Mouse (Mus musculus) heart, adult 9 months (tissue): Measurements from ENCODE around the gene Mfsd11.

Experiments used
- DNase-seq, 2 experiments: peaks; one replicate each; pipeline ENCODE4 v3.0.0; 2022; ENCODE audit warnings: low spot score in 2 of 2

Gene Mfsd11

DNA sequence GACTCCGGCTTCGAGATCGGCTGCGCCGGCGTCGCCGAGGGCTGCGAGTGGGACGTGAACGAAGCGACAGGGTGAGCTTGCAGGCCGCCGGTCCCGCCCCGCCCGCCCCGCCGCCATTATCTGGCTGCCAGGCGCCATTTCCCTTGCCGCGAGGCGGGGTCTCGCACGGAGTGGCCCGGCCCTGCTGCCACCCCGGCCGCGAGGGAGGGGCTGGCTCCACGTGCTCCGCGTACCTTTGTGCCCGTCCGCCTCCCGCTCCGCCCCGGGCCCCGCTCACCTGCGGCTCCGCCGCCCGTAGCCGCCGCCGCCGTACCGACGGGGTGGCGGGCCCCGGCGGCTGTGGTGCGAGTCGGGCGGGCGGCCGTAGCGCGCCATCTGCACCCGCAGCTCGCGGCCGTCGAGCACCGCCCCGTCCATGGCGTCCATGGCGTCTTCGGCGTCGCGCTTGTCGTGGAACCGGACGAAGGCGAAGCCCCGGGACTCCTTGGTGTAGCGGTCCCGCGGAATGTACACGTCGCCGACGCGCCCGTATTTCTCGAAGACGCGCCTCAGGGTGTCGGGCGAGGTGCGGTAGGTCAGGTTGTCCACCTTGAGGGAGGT, at the start of gene Mfsd11:
Gene Mfsd11, plus strand, starts transcription at position 150 of the 600 bp plus-strand sequence.
- peak; percentile 78 to 79 for DNase-seq

DNA sequence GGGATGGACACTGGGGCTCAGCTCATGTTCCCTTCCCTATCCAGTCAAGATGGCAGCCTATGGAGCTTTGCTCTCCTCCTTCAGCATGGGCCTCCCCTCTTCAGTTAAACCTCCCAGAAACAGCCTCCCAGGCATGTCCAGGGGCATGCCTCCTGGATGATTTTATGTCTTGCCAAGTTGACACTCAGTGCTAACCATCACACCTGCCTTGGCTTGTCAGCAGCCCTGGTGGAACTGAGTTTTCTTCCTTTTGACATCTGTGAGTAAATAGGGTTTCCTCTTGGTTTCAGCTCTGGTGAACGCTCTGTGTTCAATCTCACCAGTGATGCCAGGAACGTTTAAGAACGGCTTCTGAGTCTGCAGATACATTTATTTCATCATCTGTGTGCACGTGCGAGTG, 49.5 kb upstream of the Mfsd11 start:
- DNase-seq = no peak

DNA sequence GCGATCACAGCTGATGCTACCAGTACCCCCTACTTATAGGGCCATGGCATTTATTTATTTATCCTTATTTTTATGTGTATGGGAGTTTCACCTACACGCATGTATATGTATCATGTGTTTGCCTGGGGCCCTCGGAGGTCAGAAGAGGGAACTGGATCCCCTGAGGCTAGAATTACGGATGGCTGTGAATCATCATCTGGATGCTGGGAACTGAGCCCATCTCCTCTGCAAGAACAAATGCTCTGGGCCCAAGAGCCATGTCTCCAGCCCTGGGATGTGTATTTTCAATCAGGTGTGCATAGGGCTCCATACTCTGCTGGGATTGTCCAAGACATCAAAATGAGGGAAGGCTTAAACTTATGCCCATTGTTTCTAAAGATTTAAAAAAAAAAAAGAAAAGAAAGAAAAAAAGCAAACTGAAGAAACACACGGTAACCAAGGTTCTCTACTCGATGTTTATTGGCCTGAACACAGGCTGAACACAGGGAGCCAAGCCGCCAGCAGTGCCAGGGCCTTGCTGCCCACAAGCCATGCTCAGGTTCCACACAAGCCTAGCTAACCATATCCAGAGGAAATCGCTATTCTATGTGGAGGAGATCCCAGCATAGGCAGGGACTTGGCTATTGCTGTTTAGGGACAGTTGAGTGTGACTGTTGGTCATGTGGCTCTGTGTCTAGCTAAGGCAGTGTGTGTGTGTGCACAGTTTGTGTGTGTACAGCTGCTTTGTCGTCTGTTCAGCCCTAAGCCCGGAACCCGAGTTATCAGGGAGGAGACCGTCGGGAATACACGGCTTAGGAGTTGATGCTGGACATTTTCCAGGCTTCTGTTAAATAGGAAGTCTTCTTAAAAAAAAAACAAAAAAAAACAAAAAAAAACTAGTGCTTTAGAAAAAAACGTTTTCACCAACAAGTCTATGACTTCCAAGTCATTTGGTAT, 45.8 kb upstream of the Mfsd11 start:
- peak; percentile 69 to 79 for DNase-seq

GRCm38 (mm10) chr11:116807116-116807515, 45.1 kb upstream of the Mfsd11 start:
- DNase-seq = no peak

- DNase-seq = no peak
These were observed 44.7 kb upstream of the Mfsd11 start for GRCm38 (mm10) chr11:116807526-116807925.

DNA sequence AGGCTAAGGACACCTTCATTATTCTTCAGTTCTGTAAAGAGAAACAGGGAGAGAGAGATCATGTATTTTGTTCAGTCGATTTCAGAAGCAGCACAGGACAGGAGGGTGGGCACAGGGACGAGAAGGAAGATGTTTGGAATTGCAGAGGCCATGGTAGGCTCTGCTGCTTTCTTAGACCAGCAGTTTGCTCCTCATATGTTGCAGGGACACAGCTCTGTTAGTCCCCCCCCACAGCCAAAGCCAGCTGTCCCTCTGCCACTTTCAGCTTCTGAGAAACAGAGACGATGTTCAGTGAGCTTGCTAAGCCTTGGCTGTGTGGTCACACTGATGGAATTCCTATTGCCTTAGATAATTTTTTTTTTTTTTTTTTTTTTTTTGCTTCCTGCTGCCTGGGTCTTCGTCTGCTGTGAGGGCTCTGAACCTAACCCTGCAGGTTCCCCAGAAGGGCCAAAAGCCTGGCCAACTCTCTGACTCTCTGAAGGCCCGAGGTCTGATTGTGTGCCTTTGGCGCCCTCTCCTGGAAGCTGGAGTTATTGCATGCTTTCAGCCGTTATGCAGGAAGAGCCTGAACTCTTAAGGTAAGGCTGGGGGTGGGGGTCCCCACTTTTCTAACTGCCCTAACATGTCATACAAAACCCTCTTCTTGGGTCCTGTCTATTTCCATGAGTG, 44.2 kb upstream of the Mfsd11 start:
- DNase-seq = peak; percentile 77 to 88

DNA sequence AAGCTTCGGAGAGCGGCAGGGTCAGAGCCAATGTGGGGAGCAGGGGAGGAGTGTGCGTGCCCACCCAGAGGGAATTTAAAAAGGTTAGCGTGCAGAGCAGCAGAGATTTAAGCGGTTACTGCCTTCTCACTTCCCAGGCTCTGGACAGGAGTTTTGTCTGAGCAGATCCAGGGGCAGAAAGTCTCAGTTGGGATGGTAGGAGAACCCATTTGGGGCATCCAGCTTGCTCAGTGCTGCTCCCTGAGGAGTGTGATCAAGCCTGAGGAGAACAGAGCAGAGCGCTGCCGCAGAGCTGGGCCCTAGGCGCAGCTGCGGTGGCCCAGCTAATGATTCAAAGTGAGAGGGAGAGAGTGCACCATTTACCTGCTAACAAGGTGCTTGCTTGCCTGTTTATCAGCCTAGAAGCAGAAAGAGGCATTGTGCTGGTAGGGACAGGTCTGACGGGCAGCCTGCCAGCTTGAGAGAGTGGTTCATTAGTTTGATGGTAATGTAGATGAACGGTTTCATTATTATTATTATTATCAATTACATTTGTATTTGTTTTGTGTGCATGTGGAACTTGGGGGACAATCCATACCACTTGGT, 43.3 kb upstream of the Mfsd11 start:
- no peak for DNase-seq

DNA sequence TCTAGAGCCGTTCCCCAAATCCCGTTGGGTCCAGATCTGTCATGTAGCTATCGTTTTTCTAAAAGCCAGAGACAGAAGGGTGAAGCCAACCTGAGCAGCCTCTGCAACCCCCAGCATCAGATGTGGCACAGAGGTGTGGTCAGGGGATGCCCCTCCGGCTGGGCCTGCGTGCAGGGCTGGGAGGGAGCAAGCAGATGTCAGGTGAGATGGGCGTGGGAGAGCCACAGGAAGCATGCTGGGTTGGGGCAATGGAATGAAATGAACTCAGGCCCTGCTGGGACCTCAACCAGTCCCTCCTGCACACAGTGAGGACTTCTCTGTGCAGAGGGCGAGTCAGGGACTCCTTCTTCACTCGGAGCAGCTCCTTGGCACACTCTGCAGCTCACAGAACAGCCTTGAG, 42.7 kb upstream of the Mfsd11 start:
- no peak for DNase-seq

DNA sequence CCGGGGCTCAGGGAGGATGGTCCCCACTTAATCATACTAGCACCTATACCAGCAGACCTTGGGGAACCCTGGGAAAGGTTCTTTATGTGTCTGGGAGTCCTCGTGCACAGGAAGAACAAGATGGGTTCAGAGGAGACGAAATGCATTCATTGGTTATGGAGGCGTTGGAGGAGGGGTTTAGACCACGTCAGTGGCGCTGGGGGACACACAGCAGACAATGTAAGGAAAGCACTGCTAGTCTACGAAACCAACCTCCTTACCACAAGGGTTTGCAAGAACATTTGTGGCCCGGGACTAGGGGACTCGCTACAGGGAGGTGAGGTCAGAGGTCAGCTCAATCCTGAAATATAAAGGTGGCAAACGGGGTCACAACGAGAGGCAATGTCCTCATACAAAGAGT, 41.7 kb upstream of the Mfsd11 start:
- no peak for DNase-seq

DNA sequence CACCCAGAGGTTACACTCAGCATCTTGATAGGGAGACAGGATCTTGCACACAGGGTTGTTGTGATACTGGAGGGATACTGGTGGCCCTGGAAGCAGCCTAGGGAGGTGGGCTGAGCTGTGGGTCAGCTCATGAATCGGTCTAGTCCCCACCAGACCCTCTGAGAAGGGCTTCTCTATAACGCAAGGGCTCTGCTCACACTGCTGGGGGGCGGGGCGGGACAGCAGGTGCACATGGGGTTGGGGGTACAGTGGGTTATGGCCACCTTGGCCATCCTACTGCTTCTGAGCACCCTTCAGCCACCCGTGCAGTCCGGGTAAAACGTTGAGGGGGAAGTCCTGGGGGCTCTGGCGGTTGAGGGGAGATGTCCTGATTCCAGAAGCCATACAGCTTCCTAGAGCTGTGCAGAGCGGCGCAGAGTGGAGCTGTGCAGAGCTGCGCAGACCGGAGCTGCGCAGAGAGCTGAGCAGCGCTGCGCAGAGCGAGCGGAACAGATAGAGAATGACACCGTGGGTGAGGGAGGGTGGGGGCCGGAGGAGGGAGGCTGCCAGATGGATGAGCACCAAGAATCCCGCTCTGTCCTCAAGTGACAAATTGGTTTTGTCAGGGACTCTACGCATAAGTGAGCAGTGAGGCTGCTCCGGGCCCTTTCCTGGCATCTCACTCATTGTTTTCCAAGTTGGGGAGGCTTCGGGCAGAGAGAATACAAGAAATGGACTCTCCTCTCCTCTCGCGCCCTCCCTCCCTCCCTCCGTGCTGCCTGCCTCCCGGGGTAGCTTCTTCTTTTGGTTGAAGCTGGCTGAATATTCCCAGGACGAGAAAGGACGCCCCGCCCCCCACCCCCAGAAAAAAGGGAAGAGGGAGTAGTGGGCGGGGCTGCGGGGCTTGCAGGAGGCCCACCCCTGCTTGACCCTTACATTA, 41.0 kb upstream of the Mfsd11 start:
- DNase-seq = no peak

GRCm38 (mm10) chr11:116812793-116813529, 39.3 kb upstream of the Mfsd11 start:
- no peak for DNase-seq

DNA sequence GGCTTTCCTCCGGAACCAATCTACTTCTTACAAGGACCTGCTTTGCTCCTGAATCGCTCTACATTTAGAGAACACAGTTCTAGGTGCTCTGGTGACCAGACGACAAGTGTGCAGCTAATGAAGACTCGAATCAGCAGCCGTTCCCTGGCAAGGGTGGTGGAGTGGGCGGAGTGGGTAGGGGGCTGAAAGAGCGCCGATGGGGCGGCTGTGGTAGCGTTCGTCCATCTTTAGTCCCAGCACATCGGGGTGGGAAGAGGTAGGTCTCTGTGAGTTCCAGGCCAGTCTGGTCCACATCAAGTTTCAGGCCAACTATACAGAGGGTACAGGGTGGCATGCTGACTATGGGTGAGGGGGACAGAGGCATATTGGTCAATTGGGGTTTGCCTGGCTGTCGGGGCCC, 38.6 kb upstream of the Mfsd11 start:
- DNase-seq = no peak

DNA sequence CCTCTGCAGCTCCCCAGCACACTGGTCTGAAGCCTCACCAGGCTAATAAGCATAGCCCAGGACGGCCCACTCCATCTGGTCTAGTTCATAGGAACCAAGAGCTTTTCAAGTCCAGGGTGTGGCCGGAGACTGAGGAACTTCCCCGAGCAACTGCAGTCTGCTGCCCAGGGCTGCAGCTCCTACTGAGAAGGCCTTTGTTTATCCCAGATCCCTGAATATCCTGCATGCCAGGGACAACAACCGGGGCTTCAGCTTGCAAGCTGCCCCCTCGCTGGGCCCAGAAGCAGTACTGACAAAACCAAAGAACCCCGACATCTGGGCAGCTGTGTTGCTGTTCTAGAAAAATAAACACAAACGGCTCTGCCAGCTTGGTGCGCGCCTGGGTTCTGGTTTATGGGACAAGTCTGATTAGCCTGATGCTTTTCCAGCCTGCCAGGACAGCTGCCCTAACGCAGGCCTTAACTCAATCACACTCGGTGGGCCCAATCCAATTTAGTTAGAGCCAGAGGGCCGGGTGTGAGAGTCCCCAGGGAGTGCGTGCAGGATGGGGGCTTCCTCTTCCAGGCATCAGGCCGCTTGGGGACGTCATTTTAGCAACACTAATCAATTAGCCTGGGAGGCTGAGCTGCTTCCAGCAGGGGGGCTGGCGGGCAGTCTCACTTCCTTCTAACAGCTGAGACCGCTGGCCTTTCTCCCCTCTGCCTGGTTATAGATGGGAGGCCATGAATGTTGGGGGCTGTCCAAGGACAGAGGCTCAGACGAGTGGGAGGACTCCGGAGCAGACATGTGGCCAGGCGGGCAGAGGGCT, 38.0 kb upstream of the Mfsd11 start:
- DNase-seq = peak; percentile 84 to 85

DNA sequence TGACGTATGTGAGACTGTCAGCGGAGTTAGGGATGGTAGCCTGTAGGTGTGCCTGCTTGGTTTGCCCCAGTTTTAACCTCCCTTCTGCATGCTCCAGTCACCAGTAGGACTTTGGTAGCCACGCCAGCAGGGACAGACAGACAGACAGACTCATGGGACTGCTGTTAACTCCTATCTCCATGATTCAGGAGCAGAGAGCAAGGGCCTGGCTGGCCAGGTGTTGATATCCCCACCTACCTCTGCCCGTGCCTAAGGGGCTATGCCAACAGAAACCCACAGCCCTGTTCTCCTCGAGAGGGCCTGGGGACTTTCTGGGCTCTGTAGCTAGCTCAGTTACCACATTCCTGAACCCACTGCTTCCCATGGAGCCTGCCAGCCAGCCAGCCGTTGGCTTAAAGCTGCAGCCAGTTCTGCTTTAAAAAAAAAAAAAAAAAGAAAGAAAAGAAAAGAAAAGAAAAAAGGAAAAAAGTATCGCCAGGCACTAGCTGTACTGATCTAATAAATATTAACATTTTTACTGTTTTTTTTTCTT, 37.3 kb upstream of the Mfsd11 start:
- DNase-seq = no peak

- peak; percentile 66 to 77 for DNase-seq
These were observed 35.5 kb upstream of the Mfsd11 start for GRCm38 (mm10) chr11:116816769-116817168.

DNA sequence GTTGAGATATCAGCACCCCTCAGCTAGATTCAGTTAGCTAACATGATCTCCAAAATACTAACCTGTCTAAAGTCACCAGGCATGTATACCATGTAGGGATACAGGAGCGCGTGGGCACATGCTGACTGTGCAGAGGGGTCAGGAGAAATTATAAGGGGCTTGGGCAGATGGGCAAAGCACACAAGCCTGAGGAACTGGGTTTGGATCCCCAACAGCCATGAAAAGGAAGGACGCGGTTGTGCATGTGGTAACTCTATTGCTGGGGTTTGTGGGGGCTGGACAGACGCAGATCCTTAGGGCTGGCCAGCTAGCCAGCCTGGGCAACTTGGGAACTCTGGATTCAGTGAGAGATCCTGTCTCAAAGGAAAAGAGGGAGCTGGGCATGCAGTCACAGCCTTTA, 34.7 kb upstream of the Mfsd11 start:
- DNase-seq = no peak

DNA sequence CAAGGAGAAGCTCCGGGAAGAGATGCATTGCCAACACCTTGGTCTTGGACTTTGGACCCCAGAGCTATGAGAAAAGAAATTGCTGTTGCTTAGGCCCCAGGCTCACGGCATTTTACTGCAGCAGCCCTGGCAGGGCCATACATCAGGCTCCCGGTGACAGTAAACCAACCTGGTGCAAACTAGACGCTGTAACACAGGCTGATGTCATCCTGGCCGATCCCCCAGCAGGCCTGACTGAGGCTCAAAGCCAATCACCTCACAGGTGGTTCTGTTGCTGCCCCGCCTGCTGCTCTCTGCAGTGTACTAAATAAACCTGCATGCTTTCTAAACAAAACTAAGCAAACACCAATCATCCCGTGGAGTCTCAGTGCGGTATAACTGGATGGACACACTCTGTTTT, 33.5 kb upstream of the Mfsd11 start:
- no peak for DNase-seq

- peak in 1 of 2 experiments; percentile 55 for DNase-seq
These were observed 32.2 kb upstream of the Mfsd11 start for GRCm38 (mm10) chr11:116819932-116820593.
